Mouse (Mus musculus) C2C12 (cell line): ENCODE results near the gene Slc44a5. TPM values are rescaled to one million over a fixed set of nuclear protein-coding genes. Genes with fewer than 3 reads are reported as not detected.
A peak's percentile ranks its signal among the peaks of the same experiment; 100 is the strongest.

Experiments used
- H3K27me3 ChIP-seq: one replicate; pipeline ENCODE4 v1.6.1; 2011; ENCODE audit not compliant: control insufficient read depth, insufficient read depth, insufficient read length
- H3K36me3 ChIP-seq: one replicate; pipeline ENCODE4 v1.6.1; 2011; ENCODE audit not compliant: control insufficient read depth, insufficient read depth
- H3K4me3 ChIP-seq: one replicate; pipeline ENCODE4 v1.5.1; 2011; ENCODE audit warnings: mild to moderate bottlenecking, control low read depth; ENCODE audit not compliant: poor library complexity, insufficient read depth, severe bottlenecking
- H3K79me2 ChIP-seq: one replicate; pipeline ENCODE4 v1.6.1; 2011; ENCODE audit not compliant: control insufficient read depth, insufficient read depth
- H3K79me3 ChIP-seq: one replicate; pipeline ENCODE4 v1.6.1; 2011; ENCODE audit warnings: low read depth, control low read depth
- H3ac ChIP-seq: one replicate; pipeline ENCODE3; 2011; ENCODE audit warnings: low read depth; ENCODE audit not compliant: control insufficient read depth, insufficient read length
- CEBPB ChIP-seq: IDR thresholded peaks from one replicate; pipeline ENCODE4 v1.6.1; 2011; ENCODE audit warnings: low read depth, mild to moderate bottlenecking, control low read depth, moderate library complexity
- CTCF ChIP-seq: IDR thresholded peaks from one replicate; pipeline ENCODE4 v1.5.1; 2011; ENCODE audit not compliant: control insufficient read depth, insufficient read depth, insufficient read length
- FOSL1 ChIP-seq: IDR thresholded peaks from one replicate; pipeline ENCODE4 v1.8.0; 2011; ENCODE audit warnings: mild to moderate bottlenecking, low read length; ENCODE audit not compliant: poor library complexity, insufficient read depth, severe bottlenecking
- MAX ChIP-seq: IDR thresholded peaks from one replicate; pipeline ENCODE4 v1.6.1; 2011; ENCODE audit warnings: mild to moderate bottlenecking, control low read depth
- MYOD1 ChIP-seq: IDR thresholded peaks from one replicate; pipeline ENCODE4 v1.6.1; 2011; ENCODE audit warnings: low read depth; ENCODE audit not compliant: control insufficient read depth, insufficient read length
- MYOG ChIP-seq: IDR thresholded peaks from one replicate; pipeline ENCODE4 v1.6.1; 2011; ENCODE audit not compliant: control insufficient read depth, insufficient read length; ENCODE audit errors: extremely low read depth
- USF1 ChIP-seq: IDR thresholded peaks from one replicate; pipeline ENCODE4 v1.6.1; 2011; ENCODE audit warnings: low read depth, mild to moderate bottlenecking, control low read depth, moderate library complexity
- polyA plus RNA-seq: library from polyadenylated mRNA; unstranded; fragments of >200 nt; fragmentation: generic; extraction: Trizol; gene quantifications from one replicate; pipeline ENCODE4 v1.2.1, GENCODE M21; 2012; ENCODE audit warnings: missing spikeins

The Slc44a5 gene
- polyA plus RNA-seq, 1 experiment: 0.06 TPM

DNA sequence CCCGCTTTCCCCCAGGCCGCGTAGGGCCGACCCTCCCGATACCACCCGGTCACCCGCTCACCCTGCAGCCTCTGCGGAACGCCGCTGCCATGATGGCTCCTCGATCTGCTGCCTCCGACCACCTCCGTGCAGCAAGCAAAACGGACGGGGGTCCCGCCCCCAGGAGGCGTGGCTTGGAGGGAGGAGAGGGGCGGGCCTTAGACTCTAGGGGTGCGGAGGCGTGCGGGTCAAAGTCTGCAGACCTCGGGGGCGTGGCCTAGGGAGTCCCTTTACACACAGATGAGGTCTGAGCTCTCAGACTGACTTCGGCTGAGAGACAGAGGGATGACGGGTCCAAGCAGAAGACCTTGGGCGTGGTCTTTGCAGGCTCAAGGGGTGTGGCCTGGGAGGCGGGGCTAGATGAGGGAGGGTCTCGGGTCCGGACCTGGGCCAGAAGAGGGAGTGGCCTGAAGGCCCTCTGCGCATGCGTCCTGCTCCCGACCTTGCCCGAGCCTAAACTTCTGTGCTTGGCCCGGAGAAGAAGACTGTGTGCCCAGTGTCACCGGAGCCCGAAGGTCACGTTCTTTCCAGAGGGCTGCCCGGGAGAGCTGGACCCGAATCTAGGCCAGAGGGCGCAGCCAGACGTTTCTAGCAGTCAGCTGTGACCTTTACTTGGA, 28.8 kb upstream of the Slc44a5 start, which contains the start of gene Acadm:
Gene Acadm, minus strand, starts transcription at position 298 of the 656 bp plus-strand sequence.
- Histone ChIP-seq H3K79me3 (peaks cover 5% of the 10 kb centered on the region), H3ac (peak within 1 kb of the TSS; percentile 98), H3K4me3 (peak within 1 kb of the TSS; percentile 59), H3K27me3 (no peaks in the 10 kb centered on the region), H3K36me3 (peaks cover 12% of the 10 kb centered on the region), H3K79me2 (peaks cover 27% of the 10 kb centered on the region)
- TF ChIP-seq MAX (peak; percentile 71), CTCF (no peak), USF1 (no peak)

DNA sequence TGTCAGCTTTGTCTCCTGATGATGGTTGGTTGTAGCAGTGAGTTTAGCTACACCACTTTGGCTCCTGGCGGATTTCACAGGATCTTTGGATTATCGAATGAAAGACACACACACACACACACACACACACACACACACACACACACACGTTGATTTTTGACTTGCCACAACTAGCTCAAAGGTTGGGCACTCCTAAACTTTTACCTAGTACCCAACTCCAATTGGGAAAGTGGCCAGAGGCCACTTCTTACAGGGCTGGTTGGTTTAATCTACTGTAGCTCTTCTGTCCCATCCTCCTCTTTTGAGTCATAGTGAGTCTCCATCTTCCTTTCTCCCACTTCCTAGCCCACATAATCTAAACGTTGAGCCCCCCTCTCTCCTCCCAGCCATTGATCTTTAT, 26.0 kb upstream of the Slc44a5 start:
- no peaks in the 10 kb centered on the region for H3K27me3 ChIP-seq

DNA sequence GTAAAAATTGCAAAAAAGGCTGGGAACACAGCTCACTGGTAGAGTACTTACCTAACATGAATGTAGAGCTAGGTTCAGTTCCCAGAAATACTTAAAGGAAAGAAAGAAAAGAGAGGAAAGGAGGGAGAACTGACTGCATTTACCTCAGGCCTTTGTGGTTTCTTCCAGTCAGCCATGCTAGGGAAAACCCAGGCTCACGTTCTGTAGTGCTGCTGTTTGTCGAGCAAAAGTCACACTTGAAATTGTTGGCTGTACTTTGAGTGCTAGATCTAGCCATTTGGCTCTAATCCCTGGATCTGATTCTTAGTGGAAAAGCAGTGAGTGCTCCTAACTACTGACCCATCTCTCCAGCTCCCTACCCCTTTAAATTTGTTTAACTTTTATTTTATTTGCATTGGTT, 25.1 kb upstream of the Slc44a5 start:
- no peaks in the 10 kb centered on the region for H3K27me3 ChIP-seq
- no peaks in the 10 kb centered on the region for H3K36me3 ChIP-seq
- no peaks in the 10 kb centered on the region for H3K79me3 ChIP-seq
- H3K79me2 ChIP-seq: peaks cover 10% of the 10 kb centered on the region
- H3ac ChIP-seq: no peak overlapping the region
- TF ChIP-seq MYOG (no peak), FOSL1 (no peak), MAX (no peak), CTCF (no peak), MYOD1 (no peak), CEBPB (no peak), USF1 (no peak)
- no peak overlapping the region for H3K4me3 ChIP-seq

More for the DNA sequence above, 26.0 kb upstream of the Slc44a5 start:
- TF ChIP-seq MYOD1: no peak
- no peak for TF ChIP-seq FOSL1
- TF ChIP-seq CEBPB: no peak
- TF ChIP-seq MYOG: no peak
- TF ChIP-seq USF1: no peak
- no peak for TF ChIP-seq MAX
- TF ChIP-seq CTCF: no peak
- no peak overlapping the region for H3ac ChIP-seq
- no peaks in the 10 kb centered on the region for H3K36me3 ChIP-seq
- peaks cover 5% of the 10 kb centered on the region for H3K79me3 ChIP-seq
- no peak overlapping the region for H3K4me3 ChIP-seq
- H3K79me2 ChIP-seq: peaks cover 19% of the 10 kb centered on the region

DNA sequence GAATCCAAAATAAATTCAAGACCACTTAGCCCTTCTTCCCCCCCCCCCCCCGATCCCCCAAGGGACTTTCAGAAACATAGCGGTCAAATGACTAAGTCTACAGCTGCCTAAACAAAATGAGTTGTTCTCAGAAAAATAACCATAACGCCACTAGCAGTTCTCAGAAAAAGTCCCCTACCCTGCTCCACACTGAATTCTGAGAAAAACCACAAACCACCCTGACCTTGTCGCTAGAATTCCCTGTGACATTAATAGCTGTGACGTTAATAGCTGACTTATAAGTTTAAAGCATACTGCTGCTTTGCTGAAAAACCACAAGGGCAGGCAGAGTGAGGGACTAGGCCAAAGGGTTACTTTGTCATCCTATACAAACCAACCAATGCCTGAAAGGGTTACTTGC, 15.3 kb upstream of the Slc44a5 start:
- Histone ChIP-seq H3ac (no peak overlapping the region), H3K79me2 (no peaks in the 10 kb centered on the region), H3K4me3 (no peak overlapping the region), H3K79me3 (no peaks in the 10 kb centered on the region), H3K36me3 (no peaks in the 10 kb centered on the region), H3K27me3 (no peaks in the 10 kb centered on the region)
- TF ChIP-seq MYOD1 (no peak), MAX (no peak), CEBPB (no peak), FOSL1 (no peak), USF1 (no peak), CTCF (no peak), MYOG (no peak)

DNA sequence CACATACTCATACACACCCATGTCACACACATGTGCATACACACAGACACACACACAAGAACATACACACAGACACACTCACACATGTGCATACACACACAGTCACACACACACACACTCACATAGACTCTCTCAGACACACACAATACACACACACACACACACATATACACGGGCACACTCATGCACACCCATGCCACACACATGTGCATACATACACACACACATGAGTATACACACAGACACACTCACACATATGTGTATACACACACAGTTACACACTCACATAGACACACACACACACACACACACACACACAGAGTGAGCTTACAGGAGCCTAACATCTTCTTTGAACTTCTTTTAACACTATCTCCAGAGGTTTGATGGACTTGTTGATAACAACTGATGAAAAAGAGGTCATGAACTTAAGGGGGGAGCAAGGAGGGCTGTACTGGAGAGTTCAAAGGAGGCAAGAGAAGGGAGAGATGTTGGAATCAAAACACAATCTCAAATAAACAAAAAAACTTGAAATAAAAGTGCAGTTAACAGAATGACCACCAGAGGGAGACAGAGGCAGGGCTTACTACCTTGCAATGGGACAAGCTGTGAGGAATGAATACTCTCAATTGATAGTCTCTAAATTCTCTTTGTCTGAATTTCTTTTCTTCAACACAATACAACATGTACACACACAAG, 14.1 kb upstream of the Slc44a5 start:
- no peaks in the 10 kb centered on the region for H3K79me3 ChIP-seq
- H3K79me2 ChIP-seq: no peaks in the 10 kb centered on the region
- H3K36me3 ChIP-seq: no peaks in the 10 kb centered on the region
- H3K27me3 ChIP-seq: no peaks in the 10 kb centered on the region
- H3K4me3 ChIP-seq: no peak overlapping the region
- no peak overlapping the region for H3ac ChIP-seq
- TF ChIP-seq MAX (no peak), MYOD1 (no peak), MYOG (no peak), CEBPB (no peak), FOSL1 (no peak), CTCF (no peak), USF1 (no peak)
